Mouse (Mus musculus) cerebellum, adult 18-20 months (tissue): ENCODE data around the gene Pparg.

Source experiments
- DNase-seq, 2 experiments: peaks; one replicate each; pipeline ENCODE4 v3.0.0; 2021

The Pparg gene

GRCm38 (mm10) chr6:115465463-115465862 is 104.7 kb downstream of the Pparg start:
- DNase-seq, result no peak

GRCm38 (mm10) chr6:115465876-115466275 is 105.1 kb downstream of the Pparg start:
- no peak for DNase-seq

DNA sequence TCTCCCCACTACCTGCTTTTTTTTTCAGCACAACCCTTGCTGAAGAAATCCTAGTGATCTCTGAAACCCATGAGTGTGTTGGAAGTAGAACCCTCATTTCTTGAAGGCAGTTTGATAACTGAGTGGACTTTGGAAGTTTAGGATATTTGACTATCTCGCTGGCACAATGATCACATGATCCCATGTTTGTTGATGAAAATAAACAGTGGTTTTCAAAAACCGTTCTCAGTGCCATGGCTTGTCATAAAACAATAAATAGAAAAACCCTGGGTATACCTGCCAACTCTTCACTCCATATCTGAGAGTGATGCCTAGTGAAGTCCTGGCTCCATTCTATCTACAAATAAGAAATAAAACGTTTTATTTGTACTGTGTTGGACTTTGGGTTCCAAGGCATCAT is 105.8 kb downstream of the Pparg start:
- DNase-seq, result no peak

DNA sequence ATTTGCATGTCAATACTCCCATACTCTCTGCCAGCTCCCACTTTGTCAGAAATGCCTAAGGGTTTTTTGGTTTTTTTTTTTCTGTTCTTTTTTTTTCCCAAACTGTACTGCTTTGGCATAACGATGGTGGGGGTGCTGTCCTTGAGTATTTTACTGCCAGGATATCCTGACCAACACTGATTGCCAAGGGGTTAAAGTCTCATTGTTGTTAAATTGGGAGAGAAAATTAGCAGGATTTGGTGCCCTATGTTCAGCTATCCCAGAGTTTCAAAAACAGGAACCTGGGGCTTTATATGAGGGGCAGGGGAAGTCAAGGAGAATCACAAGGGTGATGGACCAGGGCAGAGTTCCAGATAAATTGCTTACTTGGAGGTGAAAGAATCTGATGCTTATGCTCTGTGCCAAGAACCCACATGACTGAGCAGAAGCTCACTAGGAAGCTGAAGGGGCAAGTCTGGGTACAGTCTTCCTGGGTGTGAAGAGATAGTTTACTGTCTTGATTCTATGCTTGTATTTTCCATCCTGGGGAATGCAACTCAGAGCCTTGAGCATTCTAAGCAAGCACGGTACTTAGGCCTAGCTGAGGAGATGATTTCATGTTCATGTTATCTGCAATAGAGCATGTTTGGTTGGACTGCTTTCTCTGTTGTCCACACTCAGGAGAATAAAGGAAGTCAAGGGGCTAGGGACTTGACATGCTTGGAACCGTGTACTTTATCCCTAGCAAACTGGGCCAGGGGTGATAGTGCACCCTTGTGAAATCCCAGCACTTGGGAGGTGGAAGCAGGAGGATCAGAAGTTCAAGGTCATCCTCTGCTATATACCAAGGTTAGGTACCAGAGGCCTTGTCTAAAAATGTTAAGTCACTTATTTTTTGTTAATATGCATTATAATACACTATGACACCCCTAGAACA is 109.2 kb downstream of the Pparg start:
- no peak for DNase-seq

DNA sequence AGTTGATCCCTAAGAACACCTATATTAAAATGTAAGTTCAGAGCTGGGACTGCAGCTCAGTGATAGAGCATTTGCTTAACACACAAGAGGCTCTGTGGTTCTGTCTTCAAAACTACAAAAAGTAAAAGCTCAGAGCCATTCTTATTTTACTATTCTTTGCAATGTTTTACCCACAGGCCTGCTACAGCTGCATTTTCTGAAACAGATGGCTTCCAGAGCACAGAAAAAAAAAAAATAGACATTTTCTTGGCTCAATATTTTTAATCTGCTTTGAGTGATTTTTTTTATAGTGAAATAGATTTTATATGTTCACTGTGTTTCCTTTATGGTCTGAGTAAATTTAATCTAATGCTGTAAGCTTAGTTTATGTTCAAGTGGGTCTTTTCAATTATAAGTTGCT is 111.2 kb downstream of the Pparg start:
- no peak for DNase-seq

DNA sequence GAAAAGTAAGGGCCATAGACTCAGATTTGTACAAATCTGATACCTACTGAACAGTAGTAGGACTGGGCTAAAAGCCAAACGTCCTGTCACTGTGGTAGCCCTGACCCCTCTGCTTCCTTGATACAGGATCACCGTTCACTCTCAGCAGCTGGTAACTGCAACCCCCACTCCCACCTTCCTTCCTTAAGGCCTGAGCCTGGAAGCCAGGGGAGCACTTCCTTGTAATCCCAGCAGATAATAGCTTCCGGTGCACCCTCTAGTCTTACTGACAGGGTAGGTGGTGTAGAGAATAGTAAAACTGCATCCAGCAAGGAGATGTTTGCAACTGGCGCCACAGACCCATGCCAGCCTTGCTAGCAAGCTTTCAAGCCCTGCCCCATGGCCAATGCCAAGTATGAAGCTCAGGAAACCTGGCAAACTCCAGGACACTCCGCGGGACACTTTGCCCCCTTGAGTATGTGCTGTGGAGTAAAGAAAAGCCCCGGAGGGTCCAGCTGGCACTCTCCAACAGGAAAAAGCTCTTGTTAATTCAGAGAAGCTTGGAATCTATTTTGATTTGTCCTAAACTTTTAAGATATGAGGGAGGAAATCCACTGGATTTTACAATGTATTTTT is 116.4 kb downstream of the Pparg start:
- DNase-seq, result no peak

DNA sequence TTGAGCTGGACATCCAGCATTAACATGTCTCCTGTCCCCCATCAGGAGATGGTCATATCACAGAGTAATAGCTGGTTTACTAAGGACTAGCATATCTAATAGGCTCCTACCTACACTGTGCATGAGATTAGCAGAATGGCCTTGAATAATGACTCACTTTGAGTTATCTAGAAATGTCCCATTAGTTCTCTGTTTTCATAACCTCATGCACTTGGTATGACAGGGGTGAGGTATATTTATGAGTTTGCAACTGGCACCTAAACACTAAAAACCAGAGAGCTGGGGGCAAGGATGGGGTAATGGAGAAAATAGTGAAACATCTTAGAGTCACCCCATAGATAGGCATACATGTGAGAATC is 119.2 kb downstream of the Pparg start:
- DNase-seq, result no peak

GRCm38 (mm10) chr6:115480322-115481017 is 119.7 kb downstream of the Pparg start:
- no peak for DNase-seq

GRCm38 (mm10) chr6:115481018-115481354 is 120.2 kb downstream of the Pparg start:
- no peak for DNase-seq

DNA sequence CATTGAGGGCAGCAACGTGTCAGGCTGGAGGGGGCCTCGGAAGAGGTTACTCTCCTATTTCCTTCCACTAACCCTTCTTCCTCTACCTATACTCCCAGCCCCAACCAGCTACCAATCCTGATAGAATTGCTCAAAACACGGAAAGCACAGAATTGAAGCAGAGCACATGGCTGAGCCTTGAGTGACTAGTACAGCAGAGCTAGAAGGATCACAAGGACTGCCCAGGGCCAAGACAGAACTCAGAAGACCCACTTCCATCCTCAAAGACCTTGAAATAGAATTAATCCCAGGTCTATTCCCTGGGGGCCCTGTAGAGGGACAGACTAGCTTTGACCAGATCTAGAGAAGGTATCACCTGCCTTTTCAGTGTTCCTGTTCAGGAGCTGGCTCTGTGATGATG is 120.9 kb downstream of the Pparg start:
- DNase-seq, result no peak

DNA sequence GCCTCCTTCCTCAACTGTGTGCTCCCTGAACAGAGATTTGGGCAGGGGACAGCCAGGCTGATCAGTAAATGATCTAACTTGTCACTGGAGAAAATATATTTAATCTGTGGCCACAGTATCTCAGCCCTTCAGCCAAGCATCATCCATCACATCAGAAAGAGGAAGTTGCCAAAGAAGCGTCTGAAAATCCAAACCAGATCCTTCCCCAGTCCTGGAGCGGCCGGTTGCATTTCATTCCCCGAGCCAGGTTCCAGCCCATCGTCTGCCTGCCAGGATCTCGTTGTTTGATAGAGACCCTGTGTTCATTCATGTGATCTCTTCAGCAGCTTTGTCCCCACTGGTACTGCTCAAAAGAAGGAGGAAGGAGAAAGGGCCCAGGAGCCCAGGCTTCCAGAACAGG is 124.9 kb downstream of the Pparg start:
- no peak for DNase-seq

GRCm38 (mm10) chr6:115489831-115490230 is 129.1 kb downstream of the Pparg start:
- no peak for DNase-seq

- peak; percentile 73 to 75 for DNase-seq
These were observed 132.3 kb downstream of the Pparg start for GRCm38 (mm10) chr6:115492952-115493613.

DNA sequence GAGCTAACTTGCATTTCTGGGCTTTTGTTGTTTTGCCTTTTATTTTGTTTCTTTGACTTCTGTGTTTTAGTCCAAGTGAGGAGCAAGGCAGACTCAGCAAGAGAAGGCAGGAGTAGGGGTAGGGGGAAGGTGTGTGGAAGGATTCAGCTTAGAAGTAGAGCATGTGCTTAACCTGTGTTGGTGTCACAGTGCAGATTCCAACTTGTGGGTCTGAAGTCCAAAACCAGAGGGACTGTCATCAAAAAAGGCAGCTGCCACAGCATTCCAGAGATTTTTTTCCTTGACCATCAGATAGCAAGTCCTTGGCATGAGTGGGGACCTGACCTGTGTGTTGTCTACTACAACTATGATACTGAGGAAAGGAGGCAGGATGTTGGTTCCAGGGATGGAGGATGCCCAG is 133.1 kb downstream of the Pparg start:
- no peak for DNase-seq

DNA sequence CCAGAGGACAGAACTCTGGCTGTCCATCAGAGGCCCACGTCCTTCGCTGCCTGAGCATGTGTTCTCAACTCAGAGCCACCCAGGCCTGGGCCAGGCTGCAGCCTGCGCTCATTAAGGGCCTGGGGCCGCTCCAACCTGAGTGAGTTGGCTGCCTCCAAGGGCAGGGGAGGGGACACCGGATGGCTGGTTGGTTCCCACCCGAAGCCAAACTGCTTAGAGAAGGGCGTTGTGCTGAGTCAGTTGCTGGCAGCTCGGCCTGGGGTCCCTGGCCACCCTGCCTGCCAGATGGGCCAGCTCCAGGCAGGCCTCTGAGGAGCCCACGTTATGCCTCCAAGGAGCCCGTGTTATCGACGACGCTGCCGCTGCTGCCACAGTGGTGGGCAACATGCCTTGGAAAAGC is 138.8 kb downstream of the Pparg start:
- peak in 1 of 2 experiments; percentile 19 for DNase-seq

GRCm38 (mm10) chr6:115500234-115500633 is 139.5 kb downstream of the Pparg start:
- DNase-seq, result no peak

GRCm38 (mm10) chr6:115501131-115501530 is 140.4 kb downstream of the Pparg start:
- DNase-seq, result no peak

DNA sequence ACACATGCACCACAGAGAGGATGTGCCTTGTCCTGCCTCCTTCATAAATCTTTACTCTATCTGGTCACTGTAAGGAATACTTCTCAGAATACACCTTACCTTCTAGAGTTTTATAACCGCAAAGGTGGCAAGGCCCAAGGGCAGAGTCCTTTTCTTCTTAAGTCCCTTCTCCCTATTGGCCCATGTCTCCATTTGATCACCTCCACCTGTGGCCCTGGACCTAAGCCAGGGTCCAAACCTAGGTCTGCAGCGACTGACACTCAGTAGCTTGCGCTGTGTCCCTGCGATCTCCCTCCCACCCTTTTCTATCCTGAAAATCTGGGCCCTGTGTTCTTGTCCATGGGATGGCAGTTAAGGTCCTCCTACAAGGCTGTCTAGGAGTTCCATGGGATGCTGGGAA is 142.3 kb downstream of the Pparg start:
- DNase-seq, result no peak

DNA sequence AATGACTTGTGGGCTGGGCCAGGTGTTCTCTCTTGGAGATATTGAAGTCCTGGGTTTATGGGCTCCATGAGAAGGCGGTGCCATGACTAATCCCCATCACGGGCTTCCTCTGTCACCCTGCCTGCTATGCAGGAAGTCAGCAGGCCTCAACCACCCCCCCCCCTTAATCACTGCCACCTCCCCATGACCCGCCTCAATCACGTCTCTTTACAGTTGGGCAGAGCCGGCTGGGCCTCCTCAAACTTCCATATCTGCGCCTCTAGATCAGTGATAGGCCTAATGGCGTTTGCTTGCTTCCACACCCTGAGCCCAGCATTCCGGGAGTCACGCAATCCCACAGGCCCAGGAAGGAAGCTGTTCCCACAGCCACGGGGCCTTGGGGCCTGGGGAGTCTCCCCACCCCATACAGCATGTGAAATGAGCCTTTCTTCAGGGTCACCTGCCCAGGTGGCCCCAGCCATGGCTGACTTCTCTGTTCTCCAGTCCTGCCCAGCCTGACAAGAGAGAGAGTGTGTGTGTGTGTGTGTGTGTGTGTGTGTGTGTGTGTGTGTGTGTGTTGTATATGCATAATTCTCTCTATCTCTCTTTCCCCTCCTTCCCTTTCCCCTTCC is 142.9 kb downstream of the Pparg start:
- DNase-seq, result no peak

DNA sequence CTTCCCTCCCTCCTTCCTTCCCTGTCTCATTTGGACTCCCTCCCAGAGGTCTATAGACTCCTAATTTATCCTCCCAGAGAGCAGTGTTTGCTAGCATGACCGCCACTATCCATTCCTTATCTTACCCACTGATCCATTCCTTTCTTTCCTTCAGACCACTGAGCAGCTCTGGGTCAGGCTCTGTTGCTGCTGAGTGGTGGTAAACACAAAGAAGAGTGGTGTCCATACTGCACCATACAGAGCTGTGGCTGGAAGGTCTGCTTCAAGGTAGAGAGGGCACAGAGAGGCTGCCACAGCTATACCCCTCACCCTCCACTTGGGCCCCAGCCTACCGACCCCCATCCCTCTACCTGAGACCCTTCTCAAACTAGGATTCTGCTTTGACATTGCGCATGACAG is 143.4 kb downstream of the Pparg start:
- no peak for DNase-seq

- no peak for DNase-seq
These were observed 144.2 kb downstream of the Pparg start for GRCm38 (mm10) chr6:115504915-115505314.

GRCm38 (mm10) chr6:115506425-115506824 is 145.7 kb downstream of the Pparg start:
- no peak for DNase-seq

DNA sequence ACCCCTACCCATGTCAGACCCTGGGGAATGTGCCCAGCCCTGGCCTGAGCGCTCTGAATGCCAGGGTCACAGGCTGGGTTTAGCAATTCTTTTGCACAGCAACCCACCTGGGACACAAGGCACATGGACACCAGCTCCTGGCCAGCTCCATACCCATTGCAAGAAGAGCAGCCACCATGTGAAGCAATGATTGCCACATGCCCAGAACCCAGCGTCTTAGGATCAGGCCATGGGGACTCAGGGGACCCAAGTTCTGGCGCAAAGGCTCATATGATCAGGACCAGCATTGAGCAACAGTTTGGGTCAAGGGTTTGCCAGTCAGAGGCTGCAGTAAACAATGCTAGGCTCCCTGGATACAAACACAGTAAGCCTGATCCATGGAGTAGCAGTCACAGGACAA is 150.7 kb downstream of the Pparg start:
- DNase-seq, result no peak
